Mouse (Mus musculus) liver, embryonic 11.5 days (tissue): Measurements from ENCODE around the gene Espn. TPM values are rescaled to one million over a fixed set of nuclear protein-coding genes. Genes with fewer than 3 reads are reported as not detected.

ENCODE experiments used
- ATAC-seq: fragments of 200-750 bp; cut with Nextera tagmentation; replicated peaks from 2 replicates; pipeline ENCODE4 v1.8.0; 2017; ENCODE audit warnings: moderate number of reproducible peaks, mild to moderate bottlenecking, moderate TSS enrichment, moderate library complexity; ENCODE audit not compliant: low FRiP score
- DNase-seq: peaks from one replicate; pipeline ENCODE4 v3.0.0-alpha.2; 2017; ENCODE audit warnings: low spot score
- H3K27ac ChIP-seq: fragments of 300-500 bp; sonication (generic); 2 replicates; pipeline ENCODE4 v1.5.1; 2014; ENCODE audit warnings: mild to moderate bottlenecking, low read depth, low read length, control low read depth
- H3K27me3 ChIP-seq: fragments of 300-500 bp; sonication (generic); replicated peaks from 2 replicates; pipeline ENCODE4 v1.6.1; 2014; ENCODE audit warnings: low read length, mixed read lengths; ENCODE audit not compliant: control insufficient read depth, insufficient read depth
- H3K36me3 ChIP-seq: fragments of 300-500 bp; sonication (generic); 2 replicates; pipeline ENCODE4 v1.6.1; 2014; ENCODE audit warnings: mild to moderate bottlenecking, low read length, moderate library complexity, mixed read lengths; ENCODE audit not compliant: control insufficient read depth, insufficient read depth
- H3K4me1 ChIP-seq: fragments of 300-500 bp; sonication (generic); replicated peaks from 2 replicates; pipeline ENCODE4 v1.6.1; 2014; ENCODE audit warnings: low read length, mixed read lengths; ENCODE audit not compliant: control insufficient read depth, insufficient read depth
- H3K4me2 ChIP-seq: fragments of 300-500 bp; sonication (generic); 2 replicates; pipeline ENCODE4 v1.6.1; 2014; ENCODE audit warnings: mild to moderate bottlenecking, control low read depth, moderate library complexity
- H3K4me3 ChIP-seq: fragments of 300-500 bp; sonication (generic); 2 replicates; pipeline ENCODE4 v1.5.1; 2014; ENCODE audit warnings: low read depth, low read length, control low read depth
- H3K9ac ChIP-seq: fragments of 300-500 bp; sonication (generic); 2 replicates; pipeline ENCODE4 v1.6.1; 2014; ENCODE audit warnings: low read depth, low read length, control low read depth
- H3K9me3 ChIP-seq: fragments of 300-500 bp; sonication (generic); 2 replicates; pipeline ENCODE4 v1.6.1; 2016; ENCODE audit warnings: low read length, inconsistent platforms, mixed read lengths; ENCODE audit not compliant: control insufficient read depth
- WGBS: fragments of 180-500 bp; shearing (Covaris S2); extraction: QIAGEN DNeasy Blood & Tissue Kit; methylation state at CpG from one replicate; pipeline ENCODE4 v1.1.7; 2014; 5-methylcytosine and 5-hydroxymethylcytosine counted together
- polyA plus RNA-seq: library from polyadenylated mRNA; unstranded; fragments of >200 nt; fragmentation: Nextera tagmentation; extraction: Ambion mirVana; gene quantifications from 2 replicates; pipeline ENCODE4 v1.2.1, GENCODE M21; 2014

Gene Espn
- polyA plus RNA-seq, 1 experiment from 2014 or later = 5.3 TPM

DNA sequence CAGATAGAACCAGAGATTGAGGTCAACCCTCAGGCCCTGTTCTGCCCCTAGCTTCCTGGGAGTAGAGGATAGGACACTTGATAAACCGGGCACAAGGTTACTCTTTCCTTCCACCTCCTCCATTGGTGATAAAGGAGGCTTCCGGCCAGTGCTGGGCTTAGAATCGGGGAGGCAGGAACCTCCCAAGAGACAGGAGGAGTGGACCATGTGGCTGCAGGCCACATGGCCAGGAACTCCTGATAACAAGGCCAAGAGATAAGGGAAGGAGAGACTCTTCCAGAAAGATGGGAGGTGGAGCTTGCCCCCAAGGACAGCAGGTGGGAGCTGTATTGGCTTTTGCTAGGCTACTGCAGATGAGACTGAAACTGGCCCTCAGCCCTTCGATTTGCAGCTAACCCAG lies 1.6 kb downstream of the Espn start:
- DNase-seq (no peak), ATAC-seq (no peak)
- Histone ChIP-seq H3K27me3 (peaks cover 52% of the 10 kb centered on the region), H3K9me3 (no peaks in the 10 kb centered on the region), H3K4me2 (no peak overlapping the region), H3K9ac (no peak overlapping the region), H3K36me3 (no peaks in the 10 kb centered on the region), H3K4me1 (peaks cover 21% of the 10 kb centered on the region), H3K4me3 (no peak overlapping the region), H3K27ac (no peak overlapping the region)
- 43% methylated on average over 4 of the region's 4 CpGs for WGBS

GRCm38 (mm10) chr4:152146033-152146827 lies 5.9 kb downstream of the Espn start:
- Histone ChIP-seq H3K4me3 (no peak overlapping the region), H3K4me1 (peaks cover 6% of the 10 kb centered on the region), H3K9me3 (no peaks in the 10 kb centered on the region), H3K27ac (no peak overlapping the region), H3K36me3 (no peaks in the 10 kb centered on the region), H3K4me2 (no peak overlapping the region), H3K9ac (no peak overlapping the region), H3K27me3 (peaks cover 32% of the 10 kb centered on the region)
- 66% methylated on average over 11 of the region's 11 CpGs for WGBS
- ATAC-seq (no peak), DNase-seq (no peak)

DNA sequence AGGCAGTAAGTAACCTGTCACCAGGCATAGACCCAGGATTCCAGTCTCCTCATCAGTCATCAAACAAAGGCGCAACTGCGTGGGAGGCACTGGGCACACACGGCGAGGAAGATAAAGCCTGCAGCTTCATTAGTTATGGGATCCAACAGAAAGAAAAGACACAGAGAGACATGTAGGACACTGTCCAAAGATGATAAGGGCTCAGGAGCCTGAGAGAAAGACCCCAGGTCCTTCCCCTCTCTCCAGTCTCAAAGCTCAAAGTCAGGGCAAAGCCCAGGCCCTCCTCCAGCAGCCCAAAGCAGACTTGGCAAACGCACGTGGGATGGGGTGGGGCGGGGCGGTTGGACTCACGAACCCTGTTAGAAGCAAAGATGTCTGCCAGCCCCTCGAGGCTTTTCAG lies 6.7 kb downstream of the Espn start:
- H3K4me2 ChIP-seq = no peak overlapping the region
- no peak overlapping the region for H3K4me3 ChIP-seq
- no peak for DNase-seq
- H3K9me3 ChIP-seq = no peaks in the 10 kb centered on the region
- H3K36me3 ChIP-seq = no peaks in the 10 kb centered on the region
- no peak overlapping the region for H3K27ac ChIP-seq
- no peak for ATAC-seq
- no peak overlapping the region for H3K9ac ChIP-seq
- peaks cover 3% of the 10 kb centered on the region for H3K4me1 ChIP-seq
- H3K27me3 ChIP-seq = peaks cover 26% of the 10 kb centered on the region
- 59% methylated on average over 10 of the region's 10 CpGs for WGBS

DNA sequence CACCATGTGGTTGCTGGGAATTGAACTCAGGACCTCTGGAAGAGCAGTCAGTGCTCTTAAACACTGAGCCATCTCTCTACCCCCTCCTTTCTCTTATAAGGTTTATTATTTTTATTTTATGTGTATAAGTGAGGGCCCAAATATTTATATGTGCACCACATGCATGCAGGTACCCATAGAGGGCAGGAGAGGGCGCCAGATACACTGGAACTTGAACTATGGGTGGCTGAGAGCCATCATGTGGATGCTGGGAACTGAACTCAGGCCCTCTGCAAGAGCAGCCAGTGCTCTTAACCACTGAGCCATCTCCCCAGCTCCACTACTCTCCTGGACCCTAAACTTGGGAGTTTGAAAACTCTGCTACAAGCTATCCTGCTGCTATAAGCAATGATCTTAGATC lies 8.5 kb downstream of the Espn start:
- Histone ChIP-seq H3K4me1 (peaks cover 5% of the 10 kb centered on the region), H3K27ac (no peak overlapping the region), H3K4me3 (no peak overlapping the region), H3K36me3 (no peaks in the 10 kb centered on the region), H3K9me3 (no peaks in the 10 kb centered on the region), H3K27me3 (peaks cover 9% of the 10 kb centered on the region), H3K4me2 (no peak overlapping the region), H3K9ac (no peak overlapping the region)
- ATAC-seq = no peak
- no peak for DNase-seq
- 33% methylated on average over 1 of the region's 1 CpGs for WGBS

GRCm38 (mm10) chr4:152141521-152142135 lies 10.5 kb downstream of the Espn start:
- no peak for ATAC-seq
- H3K27me3 ChIP-seq = peaks cover 12% of the 10 kb centered on the region
- H3K27ac ChIP-seq = no peak overlapping the region
- no peak for DNase-seq
- H3K9ac ChIP-seq = no peak overlapping the region
- H3K4me3 ChIP-seq = no peak overlapping the region
- no peak overlapping the region for H3K4me2 ChIP-seq
- peaks cover 8% of the 10 kb centered on the region for H3K4me1 ChIP-seq
- WGBS = 78% methylated on average over 8 of the region's 8 CpGs
- no peaks in the 10 kb centered on the region for H3K9me3 ChIP-seq
- H3K36me3 ChIP-seq = no peaks in the 10 kb centered on the region

GRCm38 (mm10) chr4:152140441-152140840 lies 11.7 kb downstream of the Espn start:
- H3K9me3 ChIP-seq = no peaks in the 10 kb centered on the region
- H3K4me2 ChIP-seq = no peak overlapping the region
- WGBS = 28% methylated on average over 6 of the region's 6 CpGs
- DNase-seq = no peak
- H3K4me3 ChIP-seq = no peak overlapping the region
- H3K36me3 ChIP-seq = no peaks in the 10 kb centered on the region
- no peak overlapping the region for H3K27ac ChIP-seq
- peaks cover 8% of the 10 kb centered on the region for H3K4me1 ChIP-seq
- H3K27me3 ChIP-seq = peaks cover 12% of the 10 kb centered on the region
- H3K9ac ChIP-seq = no peak overlapping the region
- no peak for ATAC-seq

- Histone ChIP-seq H3K9ac (no peak overlapping the region), H3K4me2 (peak overlapping the region; percentile 83), H3K4me3 (peak overlapping the region; percentile 56), H3K36me3 (no peaks in the 10 kb centered on the region), H3K4me1 (peaks cover 8% of the 10 kb centered on the region), H3K27ac (no peak overlapping the region), H3K27me3 (peaks cover 17% of the 10 kb centered on the region), H3K9me3 (no peaks in the 10 kb centered on the region)
- ATAC-seq (peak; percentile 89), DNase-seq (peak; percentile 92)
- WGBS = 3% methylated on average over 50 of the region's 51 CpGs
Observed at GRCm38 (mm10) chr4:152138497-152139260, 13.5 kb downstream of the Espn start.

DNA sequence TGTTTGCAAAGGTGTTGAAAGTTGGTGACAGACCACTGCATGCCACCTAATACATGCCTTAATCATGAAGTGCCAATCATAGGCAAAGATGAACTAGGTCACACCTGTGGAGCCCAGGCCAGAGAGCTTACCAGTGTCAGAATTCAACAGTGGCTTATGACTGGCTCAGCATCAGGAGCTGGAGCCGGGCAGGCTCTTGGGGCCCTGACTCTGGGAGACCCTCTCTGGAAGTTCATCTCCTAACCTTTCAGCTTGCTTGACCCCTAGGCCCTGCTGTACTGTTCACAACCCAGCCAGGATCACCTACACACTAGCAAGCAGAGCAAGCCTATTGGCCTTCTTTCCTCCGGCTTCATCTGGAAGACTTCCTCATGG lies 15.3 kb downstream of the Espn start:
- no peak for ATAC-seq

More for the DNA sequence above, 15.3 kb downstream of the Espn start:
- H3K27me3 ChIP-seq = peaks cover 31% of the 10 kb centered on the region
- H3K9me3 ChIP-seq = no peaks in the 10 kb centered on the region
- no peak overlapping the region for H3K9ac ChIP-seq
- H3K4me2 ChIP-seq = no peak overlapping the region
- DNase-seq = no peak
- peaks cover 8% of the 10 kb centered on the region for H3K4me1 ChIP-seq
- no peaks in the 10 kb centered on the region for H3K36me3 ChIP-seq
- WGBS = 88% methylated on average over 2 of the region's 2 CpGs
- H3K27ac ChIP-seq = no peak overlapping the region
- H3K4me3 ChIP-seq = no peak overlapping the region
